Mouse (Mus musculus) midbrain, embryonic 13.5 days (tissue): ENCODE data around the gene Chrm1. TPM values are rescaled to one million over a fixed set of nuclear protein-coding genes. Genes with fewer than 3 reads are reported as not detected.
"Not testable (repeated sequence)": the region's sequence is repeated elsewhere in the genome, so short reads cannot be mapped to it uniquely, and the experiment has no call there.

Experiments
- ATAC-seq: fragments of 200-750 bp; cut with Nextera tagmentation; 2 replicates; pipeline ENCODE4 v1.8.0; 2017; ENCODE audit warnings: mild to moderate bottlenecking, moderate TSS enrichment, moderate library complexity
- H3K27ac ChIP-seq: fragments of 300-500 bp; sonication (generic); 2 replicates; pipeline ENCODE4 v1.5.1; 2015; ENCODE audit warnings: inconsistent platforms, mild to moderate bottlenecking, moderate library complexity
- H3K27me3 ChIP-seq: fragments of 300-500 bp; sonication (generic); 2 replicates; pipeline ENCODE4 v1.6.1; 2015; ENCODE audit warnings: mild to moderate bottlenecking, inconsistent platforms
- H3K36me3 ChIP-seq: fragments of 300-500 bp; sonication (generic); 2 replicates; pipeline ENCODE4 v1.6.1; 2015; ENCODE audit warnings: mild to moderate bottlenecking, inconsistent platforms
- H3K4me1 ChIP-seq: fragments of 300-500 bp; sonication (generic); replicated peaks from 2 replicates; pipeline ENCODE4 v1.6.1; 2015; ENCODE audit warnings: inconsistent platforms
- H3K4me2 ChIP-seq: fragments of 300-500 bp; sonication (generic); replicated peaks from 2 replicates; pipeline ENCODE4 v1.6.1; 2015; ENCODE audit warnings: moderate library complexity, mild to moderate bottlenecking, inconsistent platforms
- H3K4me3 ChIP-seq: fragments of 300-500 bp; sonication (generic); replicated peaks from 2 replicates; pipeline ENCODE4 v1.5.1; 2015; ENCODE audit warnings: mild to moderate bottlenecking, inconsistent platforms
- H3K9ac ChIP-seq: fragments of 300-500 bp; sonication (generic); replicated peaks from 2 replicates; pipeline ENCODE4 v1.6.1; 2015; ENCODE audit warnings: mild to moderate bottlenecking, inconsistent platforms
- H3K9me3 ChIP-seq: fragments of 300-500 bp; sonication (generic); 2 replicates; pipeline ENCODE4 v1.6.1; 2016; ENCODE audit warnings: mild to moderate bottlenecking, inconsistent platforms
- WGBS: fragments of 180-500 bp; shearing (Covaris S2); methylation state at CpG from one replicate; pipeline ENCODE4 v1.1.7; 2015; 5-methylcytosine and 5-hydroxymethylcytosine counted together
- polyA plus RNA-seq: library from polyadenylated mRNA; unstranded; fragments of >200 nt; fragmentation: Nextera tagmentation; extraction: Ambion mirVana; gene quantifications from 2 replicates; pipeline ENCODE4 v1.2.1, GENCODE M21; 2015

Gene Chrm1
- polyA plus RNA-seq, 1 experiment from 2014 or later: 0.58 TPM

- WGBS: under 1% methylated on average over 50 of the region's 50 CpGs
- no peaks in the 10 kb centered on the region for H3K27me3 ChIP-seq
These were observed 59.5 kb downstream of the Chrm1 start, which contains the start of gene Slc3a2 for GRCm38 (mm10) chr19:8722907-8723573. TSS of gene Slc3a2 (minus strand) at chr19:8723369.

GRCm38 (mm10) chr19:8723574-8724346 lies 60.2 kb downstream of the Chrm1 start:
- ATAC-seq: no peak
- WGBS: under 1% methylated on average over 20 of the region's 20 CpGs
- Histone ChIP-seq H3K4me2 (peak overlapping the region; percentile 67), H3K27ac (peak overlapping the region; percentile 77), H3K4me1 (peaks cover 38% of the 10 kb centered on the region), H3K27me3 (no peaks in the 10 kb centered on the region), H3K36me3 (peaks cover 27% of the 10 kb centered on the region), H3K9me3 (no peaks in the 10 kb centered on the region), H3K9ac (peak overlapping the region; percentile 88), H3K4me3 (peak overlapping the region; percentile 71)

More at GRCm38 (mm10) chr19:8722907-8723573, 59.5 kb downstream of the Chrm1 start, which contains the start of gene Slc3a2:
- peaks cover 38% of the 10 kb centered on the region for H3K4me1 ChIP-seq
- peak; percentile 98 for ATAC-seq
- H3K9me3 ChIP-seq: no peaks in the 10 kb centered on the region
- H3K36me3 ChIP-seq: peaks cover 27% of the 10 kb centered on the region
- H3K4me2 ChIP-seq: peak within 1 kb of the TSS; percentile 67
- H3K4me3 ChIP-seq: peak within 1 kb of the TSS; percentile 71
- H3K27ac ChIP-seq: peak within 1 kb of the TSS; percentile 91
- H3K9ac ChIP-seq: peak within 1 kb of the TSS; percentile 88

DNA sequence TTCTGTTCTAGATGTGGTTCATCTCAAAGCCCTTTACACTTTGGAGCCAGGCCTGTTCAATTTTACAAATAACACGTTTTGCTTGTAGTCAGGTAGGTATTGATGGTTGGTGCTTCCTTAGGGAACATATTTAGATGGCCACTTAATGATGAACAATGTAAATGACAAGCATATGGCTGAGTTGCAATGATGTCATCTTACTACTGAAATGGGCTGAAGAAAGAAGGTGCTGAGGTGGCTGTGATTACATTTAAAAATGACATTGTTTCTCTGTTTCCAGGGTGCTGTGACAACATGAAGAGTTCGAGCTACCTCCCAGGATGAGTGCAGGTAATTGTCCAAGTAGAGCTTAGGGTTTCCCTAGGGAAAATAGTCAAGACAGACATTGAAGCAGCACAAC lies 60.8 kb downstream of the Chrm1 start:
- Histone ChIP-seq H3K9me3 (no peaks in the 10 kb centered on the region), H3K4me3 (peak overlapping the region; percentile 71), H3K27ac (0 out of 2 replicates have a peak overlapping the region, but pooled peaks have one; percentile 22), H3K27me3 (no peaks in the 10 kb centered on the region), H3K9ac (peak overlapping the region; percentile 88), H3K36me3 (peaks cover 27% of the 10 kb centered on the region), H3K4me2 (peak overlapping the region; percentile 67), H3K4me1 (peaks cover 38% of the 10 kb centered on the region)
- WGBS: 0% methylated on average over 2 of the region's 2 CpGs
- ATAC-seq: no peak

DNA sequence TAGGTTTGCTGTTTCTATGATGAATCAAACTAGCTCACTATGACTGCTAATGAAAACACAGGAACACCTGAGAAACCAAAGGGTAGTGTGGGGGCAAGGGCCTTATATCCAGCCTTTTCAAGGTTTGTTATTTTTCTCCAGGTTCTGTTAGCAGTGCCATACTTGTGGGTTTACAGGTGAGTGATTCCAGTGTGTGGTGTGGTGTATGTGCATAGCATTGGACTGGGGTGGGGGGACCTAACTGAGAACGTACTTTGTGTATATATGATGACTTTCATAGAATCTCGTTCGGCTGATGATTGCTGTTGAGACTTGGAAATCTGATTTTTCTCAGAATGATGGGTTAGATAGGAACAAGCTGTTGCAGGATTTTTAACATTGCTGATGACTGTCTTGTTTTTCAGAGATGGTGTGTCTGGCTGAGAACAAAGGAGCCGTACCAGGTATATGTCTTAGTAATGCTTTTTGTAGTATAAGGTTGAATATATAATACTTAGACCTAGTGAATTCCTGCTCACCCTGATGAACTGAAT lies 61.6 kb downstream of the Chrm1 start:
- H3K9ac ChIP-seq: peak overlapping the region; percentile 88
- ATAC-seq: no peak
- H3K4me1 ChIP-seq: peaks cover 38% of the 10 kb centered on the region
- peaks cover 27% of the 10 kb centered on the region for H3K36me3 ChIP-seq
- 57% methylated on average over 4 of the region's 4 CpGs for WGBS
- no peak overlapping the region for H3K27ac ChIP-seq
- H3K4me2 ChIP-seq: peak overlapping the region; percentile 67
- H3K4me3 ChIP-seq: peak overlapping the region; percentile 71
- H3K27me3 ChIP-seq: no peaks in the 10 kb centered on the region
- no peaks in the 10 kb centered on the region for H3K9me3 ChIP-seq

DNA sequence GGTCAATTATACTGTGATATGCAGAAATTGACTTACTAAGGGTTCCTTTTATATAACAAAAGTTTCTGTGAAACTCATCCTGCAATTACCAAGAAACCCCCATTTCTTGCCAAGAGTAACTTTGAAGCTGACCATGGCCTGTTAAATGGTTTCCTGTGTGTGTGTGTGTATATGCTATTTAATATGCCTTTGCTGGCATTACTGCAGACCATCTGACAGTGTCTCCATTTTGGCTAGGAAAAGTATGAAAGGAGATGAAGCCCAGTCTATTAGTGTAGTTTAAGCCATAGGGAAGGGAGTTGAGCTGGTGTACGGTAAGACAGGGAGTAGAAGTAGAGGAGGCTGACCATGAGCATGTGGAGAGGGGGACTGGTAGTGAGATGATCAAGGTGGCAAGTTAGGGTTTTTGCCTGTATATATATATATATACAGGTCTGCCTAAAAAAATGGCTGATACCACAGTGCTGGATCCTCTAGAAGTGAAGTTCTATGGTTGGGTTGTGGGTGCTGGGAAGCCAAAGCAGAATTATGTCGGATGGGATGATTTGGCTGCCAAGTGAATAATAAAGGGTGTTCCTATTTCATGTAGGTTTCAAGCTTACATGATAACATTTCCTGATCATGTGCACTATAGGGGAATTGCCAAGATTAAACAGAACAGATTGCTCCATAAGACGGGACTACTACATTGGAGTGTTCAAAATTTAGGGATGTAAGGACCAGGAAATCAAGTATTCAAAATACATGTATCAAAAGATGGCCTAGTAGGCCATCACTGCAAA lies 63.2 kb downstream of the Chrm1 start:
- Histone ChIP-seq H3K9me3 (no peaks in the 10 kb centered on the region), H3K27me3 (no peaks in the 10 kb centered on the region), H3K4me3 (no peak overlapping the region), H3K36me3 (peaks cover 27% of the 10 kb centered on the region), H3K4me2 (no peak overlapping the region), H3K9ac (no peak overlapping the region), H3K27ac (no peak overlapping the region), H3K4me1 (peaks cover 29% of the 10 kb centered on the region)
- no peak for ATAC-seq
- 18% methylated on average over 3 of the region's 3 CpGs for WGBS

- H3K27ac ChIP-seq: no peak overlapping the region
- WGBS: 22% methylated on average over 5 of the region's 5 CpGs
- H3K4me2 ChIP-seq: no peak overlapping the region
- peaks cover 22% of the 10 kb centered on the region for H3K4me1 ChIP-seq
- H3K27me3 ChIP-seq: no peaks in the 10 kb centered on the region
- no peak overlapping the region for H3K4me3 ChIP-seq
- ATAC-seq: no peak
- H3K36me3 ChIP-seq: peaks cover 27% of the 10 kb centered on the region
- no peak overlapping the region for H3K9ac ChIP-seq
- H3K9me3 ChIP-seq: no peaks in the 10 kb centered on the region
These were observed 64.0 kb downstream of the Chrm1 start for GRCm38 (mm10) chr19:8727495-8728114.

DNA sequence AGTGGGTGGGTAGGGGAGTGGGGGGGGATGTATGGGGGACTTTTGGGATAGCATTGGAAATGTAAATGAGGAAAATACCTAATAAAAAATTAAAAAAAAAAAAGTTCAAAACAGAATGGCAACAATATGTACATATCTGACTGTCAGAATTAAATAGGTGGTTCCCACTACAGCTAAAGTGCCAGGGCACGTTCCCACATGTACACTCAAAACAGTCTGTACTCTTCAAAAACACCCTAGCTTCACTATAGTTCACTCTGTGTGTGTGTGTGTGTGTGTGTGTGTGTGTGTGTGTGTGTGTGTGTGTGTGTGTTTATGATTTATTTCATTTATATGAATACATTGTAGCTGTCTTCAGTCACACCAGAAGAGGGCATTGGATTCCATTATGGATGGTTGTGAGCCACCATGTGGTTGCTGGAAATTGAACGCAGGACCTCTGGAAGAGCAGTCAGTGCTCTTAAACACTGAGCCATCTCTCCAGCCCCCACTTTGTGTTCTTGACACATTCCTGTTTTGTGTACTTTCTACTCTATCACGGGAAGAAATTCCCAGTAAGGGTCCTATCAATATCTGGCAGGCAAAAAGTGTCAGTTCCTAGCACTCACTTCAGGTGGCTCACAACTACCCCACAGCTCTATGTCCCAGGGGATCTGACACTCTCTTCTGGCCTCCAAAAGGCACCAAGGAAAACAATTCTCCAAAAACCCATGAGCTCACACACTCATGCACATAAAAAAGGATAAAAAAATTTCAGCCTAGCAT lies 64.9 kb downstream of the Chrm1 start:
- H3K27ac ChIP-seq, H3K4me3 ChIP-seq, H3K4me2 ChIP-seq, H3K27me3 ChIP-seq, H3K9ac ChIP-seq, H3K9me3 ChIP-seq, ATAC-seq: not testable (repeated sequence)
- Histone ChIP-seq H3K36me3 (peaks cover 27% of the 10 kb centered on the region), H3K4me1 (peaks cover 22% of the 10 kb centered on the region)
- 43% methylated on average over 3 of the region's 3 CpGs for WGBS

Other genes with a start within 250 kb of the Chrm1 start
- 3.8 and 4.2 TPM in 2 replicates for gene Slc22a8, start 72.5 kb upstream of the Chrm1 start, polyA plus RNA-seq
- 8.5 and 9.5 TPM in 2 replicates for gene Slc22a6, start 45.8 kb upstream of the Chrm1 start, polyA plus RNA-seq
- 151 and 153 TPM in 2 replicates for gene Slc3a2, start 59.6 kb downstream of the Chrm1 start, polyA plus RNA-seq
- 89.1 and 93.4 TPM in 2 replicates for gene Wdr74, start 72.0 kb downstream of the Chrm1 start, polyA plus RNA-seq
- 2.2 and 2.5 TPM in 2 replicates for gene 1700092M07Rik, start 76.9 kb downstream of the Chrm1 start, polyA plus RNA-seq
- gene Stx5a, start 77.6 kb downstream of the Chrm1 start, polyA plus RNA-seq: 121 and 127 TPM in 2 replicates
- 195 and 206 TPM in 2 replicates for gene Nxf1, start 93.3 kb downstream of the Chrm1 start, polyA plus RNA-seq
- gene Tmem223, start 107.2 kb downstream of the Chrm1 start, polyA plus RNA-seq: 264 and 280 TPM in 2 replicates
- gene Tmem179b, start 110.7 kb downstream of the Chrm1 start, polyA plus RNA-seq: 35.8 and 38.1 TPM in 2 replicates
- 28.8 and 30.5 TPM in 2 replicates for gene Taf6l, start 122.6 kb downstream of the Chrm1 start, polyA plus RNA-seq
- 163 and 164 TPM in 2 replicates for gene Polr2g, start 134.8 kb downstream of the Chrm1 start, polyA plus RNA-seq
- 8.1 and 8.3 TPM in 2 replicates for gene Zbtb3, start 138.8 kb downstream of the Chrm1 start, polyA plus RNA-seq
- gene Ttc9c, start 155.5 kb downstream of the Chrm1 start, polyA plus RNA-seq: 66.1 and 70.3 TPM in 2 replicates
- gene Hnrnpul2, start 156.2 kb downstream of the Chrm1 start, polyA plus RNA-seq: 6.1 and 6.4 TPM in 2 replicates
- gene AC129217.1, start 166.0 kb downstream of the Chrm1 start, polyA plus RNA-seq: not detected in 2 replicates
- gene Bscl2, start 173.7 kb downstream of the Chrm1 start, polyA plus RNA-seq: 78.9 and 83.7 TPM in 2 replicates
- gene Gng3, start 175.4 kb downstream of the Chrm1 start, polyA plus RNA-seq: 310 and 338 TPM in 2 replicates
- 0.23 and 0.62 TPM in 2 replicates for gene Lrrn4cl, start 187.0 kb downstream of the Chrm1 start, polyA plus RNA-seq
- gene Ubxn1, start 207.7 kb downstream of the Chrm1 start, polyA plus RNA-seq: 167 and 168 TPM in 2 replicates
- gene Uqcc3, start 217.1 kb downstream of the Chrm1 start, polyA plus RNA-seq: 66.5 and 71.5 TPM in 2 replicates
- 61.5 and 61.8 TPM in 2 replicates for gene Lbhd1, start 219.9 kb downstream of the Chrm1 start, polyA plus RNA-seq
- gene Gm49403, start 220.1 kb downstream of the Chrm1 start, polyA plus RNA-seq: not detected in 2 replicates
- gene 1810009A15Rik, start 225.1 kb downstream of the Chrm1 start, polyA plus RNA-seq: 56.1 and 70.3 TPM in 2 replicates
- 0.54 TPM in 1 of 2 replicates, not detected in the other for gene Gm49416, start 225.1 kb downstream of the Chrm1 start, polyA plus RNA-seq
- gene Ints5, start 229.2 kb downstream of the Chrm1 start, polyA plus RNA-seq: 34.8 and 38.9 TPM in 2 replicates
- gene Ganab, start 234.3 kb downstream of the Chrm1 start, polyA plus RNA-seq: 96.8 and 99.8 TPM in 2 replicates